Mouse (Mus musculus): ENCODE measurements around the gene Nipbl. TPM values are rescaled to one million over a fixed set of nuclear protein-coding genes. Genes with fewer than 3 reads are reported as not detected.

Gene Nipbl
- polyA plus RNA-seq, 1 experiment: 19.5 TPM

- no peak overlapping the region for H3K4me3 ChIP-seq (ENCODE audit: control insufficient read depth, insufficient read depth, low read length)
- WGBS: 46% methylated on average over 3 of the region's 3 CpGs
These were observed 69.5 kb downstream of the Nipbl start for GRCm38 (mm10) chr15:8374724-8375123.

GRCm38 (mm10) chr15:8347104-8347773 is 97.0 kb downstream of the Nipbl start:
- 89% methylated on average over 2 of the region's 2 CpGs for WGBS
- no peaks in the 10 kb centered on the region for H3K4me1 ChIP-seq (replicated peaks; ENCODE audit: control insufficient read depth, insufficient read depth, low read length)
- no peak for DNase-seq
- no peak overlapping the region for H3K27ac ChIP-seq (ENCODE audit: control insufficient read depth, insufficient read depth, low read length)
- H3K36me3 ChIP-seq (ENCODE audit: control insufficient read depth, insufficient read depth, low read length): peaks cover 33% of the 10 kb centered on the region
- H3K27me3 ChIP-seq (ENCODE audit: control insufficient read depth, insufficient read depth, low read length): no peaks in the 10 kb centered on the region
- H3K4me3 ChIP-seq (ENCODE audit: control insufficient read depth, insufficient read depth, low read length): no peak overlapping the region
- TF ChIP-seq POLR2A (IDR thresholded peaks at IDR 0.05; ENCODE audit: control insufficient read depth, extremely low read depth, insufficient read depth, low read length, poor library complexity) (no peak), CTCF (IDR thresholded peaks at IDR 0.05; ENCODE audit: borderline replicate concordance, control insufficient read depth, extremely low read depth, insufficient read depth, low read length, poor library complexity) (no peak)

More at GRCm38 (mm10) chr15:8374724-8375123, 69.5 kb downstream of the Nipbl start:
- H3K27me3 ChIP-seq (ENCODE audit: control insufficient read depth, insufficient read depth, low read length): no peaks in the 10 kb centered on the region
- no peaks in the 10 kb centered on the region for H3K4me1 ChIP-seq (replicated peaks; ENCODE audit: control insufficient read depth, insufficient read depth, low read length)
- no peak for TF ChIP-seq CTCF (IDR thresholded peaks at IDR 0.05; ENCODE audit: borderline replicate concordance, control insufficient read depth, extremely low read depth, insufficient read depth, low read length, poor library complexity)
- TF ChIP-seq POLR2A (IDR thresholded peaks at IDR 0.05; ENCODE audit: control insufficient read depth, extremely low read depth, insufficient read depth, low read length, poor library complexity): no peak
- DNase-seq: no peak
- H3K27ac ChIP-seq (ENCODE audit: control insufficient read depth, insufficient read depth, low read length): no peak overlapping the region
- peaks cover 18% of the 10 kb centered on the region for H3K36me3 ChIP-seq (ENCODE audit: control insufficient read depth, insufficient read depth, low read length)

DNA sequence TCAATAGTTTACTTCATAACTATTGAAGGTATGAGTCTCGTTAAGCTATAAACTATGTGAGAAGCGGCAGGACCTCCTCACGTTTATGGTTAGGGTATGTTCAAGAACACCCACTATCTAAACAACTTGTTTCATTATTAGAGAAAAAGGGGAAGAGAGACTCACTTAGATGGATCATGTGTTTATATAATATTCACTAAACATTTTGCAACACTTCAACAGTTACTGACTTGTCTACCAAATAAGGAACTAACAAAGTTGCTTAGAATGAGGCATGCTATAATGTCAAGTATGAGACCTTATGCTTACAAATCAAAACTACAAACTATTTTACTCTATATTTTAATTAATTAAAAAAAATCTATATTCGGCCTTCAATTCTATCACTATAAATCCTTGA is 103.7 kb downstream of the Nipbl start:
- Histone ChIP-seq H3K4me1 (replicated peaks; ENCODE audit: control insufficient read depth, insufficient read depth, low read length) (no peaks in the 10 kb centered on the region), H3K36me3 (ENCODE audit: control insufficient read depth, insufficient read depth, low read length) (peaks cover 50% of the 10 kb centered on the region), H3K4me3 (ENCODE audit: control insufficient read depth, insufficient read depth, low read length) (no peak overlapping the region), H3K27me3 (ENCODE audit: control insufficient read depth, insufficient read depth, low read length) (no peaks in the 10 kb centered on the region), H3K27ac (ENCODE audit: control insufficient read depth, insufficient read depth, low read length) (no peak overlapping the region)
- 96% methylated on average over 4 of the region's 4 CpGs for WGBS
- no peak for DNase-seq
- no peak for TF ChIP-seq POLR2A (IDR thresholded peaks at IDR 0.05; ENCODE audit: control insufficient read depth, extremely low read depth, insufficient read depth, low read length, poor library complexity)
- TF ChIP-seq CTCF (IDR thresholded peaks at IDR 0.05; ENCODE audit: borderline replicate concordance, control insufficient read depth, extremely low read depth, insufficient read depth, low read length, poor library complexity): no peak

DNA sequence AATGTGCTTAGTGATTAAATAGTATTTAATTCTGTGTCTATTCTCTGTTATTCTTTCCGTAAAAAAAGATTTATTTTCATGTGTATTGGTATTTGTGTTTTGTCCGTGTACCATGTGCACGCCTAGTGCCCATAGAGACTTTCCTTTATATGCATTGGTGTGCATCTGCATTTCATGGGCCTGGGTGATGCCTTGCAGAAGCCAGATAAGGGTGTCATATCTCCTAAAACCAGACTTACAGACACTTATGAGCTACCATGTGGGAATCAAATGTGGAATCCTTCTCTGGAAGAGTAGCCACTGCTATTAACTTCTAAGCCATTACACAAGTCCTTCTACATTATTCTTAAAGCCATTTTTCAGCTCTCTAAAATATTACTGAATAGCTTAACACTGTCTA is 112.7 kb downstream of the Nipbl start:
- no peak for DNase-seq
- Histone ChIP-seq H3K27me3 (ENCODE audit: control insufficient read depth, insufficient read depth, low read length) (no peaks in the 10 kb centered on the region), H3K4me3 (ENCODE audit: control insufficient read depth, insufficient read depth, low read length) (no peak overlapping the region), H3K4me1 (replicated peaks; ENCODE audit: control insufficient read depth, insufficient read depth, low read length) (no peaks in the 10 kb centered on the region), H3K27ac (ENCODE audit: control insufficient read depth, insufficient read depth, low read length) (no peak overlapping the region), H3K36me3 (ENCODE audit: control insufficient read depth, insufficient read depth, low read length) (peaks cover 73% of the 10 kb centered on the region)
- TF ChIP-seq CTCF (IDR thresholded peaks at IDR 0.05; ENCODE audit: borderline replicate concordance, control insufficient read depth, extremely low read depth, insufficient read depth, low read length, poor library complexity): no peak
- no peak for TF ChIP-seq POLR2A (IDR thresholded peaks at IDR 0.05; ENCODE audit: control insufficient read depth, extremely low read depth, insufficient read depth, low read length, poor library complexity)
- WGBS: 100% methylated on average over 3 of the region's 3 CpGs

DNA sequence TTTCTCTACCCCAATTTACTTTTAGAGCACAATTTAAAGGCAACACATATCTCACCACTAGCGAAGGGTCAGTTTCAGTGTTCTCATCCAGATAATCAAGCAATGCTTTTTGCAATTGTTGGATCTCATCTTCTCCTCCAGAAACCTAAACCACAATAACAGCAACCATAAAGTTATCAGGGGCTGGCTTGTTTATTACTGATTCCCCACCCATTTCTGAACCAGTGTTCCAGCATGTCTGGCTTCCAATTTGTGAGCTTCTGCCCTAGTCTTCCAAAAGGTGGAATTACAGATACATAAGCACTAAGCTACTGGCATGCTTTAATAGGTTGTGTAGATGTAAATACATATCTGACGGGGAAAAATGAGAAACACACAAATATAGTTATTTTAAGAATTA is 118.6 kb downstream of the Nipbl start:
- Histone ChIP-seq H3K27me3 (ENCODE audit: control insufficient read depth, insufficient read depth, low read length) (no peaks in the 10 kb centered on the region), H3K4me1 (replicated peaks; ENCODE audit: control insufficient read depth, insufficient read depth, low read length) (no peaks in the 10 kb centered on the region), H3K36me3 (ENCODE audit: control insufficient read depth, insufficient read depth, low read length) (peaks cover 79% of the 10 kb centered on the region), H3K27ac (ENCODE audit: control insufficient read depth, insufficient read depth, low read length) (no peak overlapping the region), H3K4me3 (ENCODE audit: control insufficient read depth, insufficient read depth, low read length) (no peak overlapping the region)
- TF ChIP-seq CTCF (IDR thresholded peaks at IDR 0.05; ENCODE audit: borderline replicate concordance, control insufficient read depth, extremely low read depth, insufficient read depth, low read length, poor library complexity) (no peak), POLR2A (IDR thresholded peaks at IDR 0.05; ENCODE audit: control insufficient read depth, extremely low read depth, insufficient read depth, low read length, poor library complexity) (no peak)
- WGBS: 95% methylated on average over 2 of the region's 2 CpGs
- no peak for DNase-seq

- TF ChIP-seq POLR2A (IDR thresholded peaks at IDR 0.05; ENCODE audit: control insufficient read depth, extremely low read depth, insufficient read depth, low read length, poor library complexity): no peak
- TF ChIP-seq CTCF (IDR thresholded peaks at IDR 0.05; ENCODE audit: borderline replicate concordance, control insufficient read depth, extremely low read depth, insufficient read depth, low read length, poor library complexity): no peak
- Histone ChIP-seq H3K27ac (ENCODE audit: control insufficient read depth, insufficient read depth, low read length) (no peak overlapping the region), H3K27me3 (ENCODE audit: control insufficient read depth, insufficient read depth, low read length) (no peaks in the 10 kb centered on the region), H3K36me3 (ENCODE audit: control insufficient read depth, insufficient read depth, low read length) (peaks cover 80% of the 10 kb centered on the region), H3K4me3 (ENCODE audit: control insufficient read depth, insufficient read depth, low read length) (no peak overlapping the region), H3K4me1 (replicated peaks; ENCODE audit: control insufficient read depth, insufficient read depth, low read length) (no peaks in the 10 kb centered on the region)
- DNase-seq: no peak
- WGBS: 97% methylated on average over 2 of the region's 2 CpGs
These were observed 119.4 kb downstream of the Nipbl start for GRCm38 (mm10) chr15:8324833-8325232.
